Mouse (Mus musculus) mature B cell (primary cell): ENCODE data around the gene Frem1.

ENCODE experiments used
- in situ Hi-C: fragments of 300-500 bp; cut with MboI; formaldehyde crosslinking; loops from 2 replicates; pipeline ENCODE4 v1.14.3; 2019

Frem1 gene

GRCm38 (mm10) chr4:83051634-83052577 lies at the start of gene Frem1:
Gene Frem1 (minus strand): TSS chr4:83052339.
- in situ Hi-C loops, result no loop called here

GRCm38 (mm10) chr4:83099025-83099424 lies 46.9 kb upstream of the Frem1 start:
- in situ Hi-C loops, result no loop called here

GRCm38 (mm10) chr4:83093941-83094340 lies 41.8 kb upstream of the Frem1 start:
- in situ Hi-C loops, result no loop called here

GRCm38 (mm10) chr4:83090691-83091448 lies 38.7 kb upstream of the Frem1 start:
- in situ Hi-C loops, result no loop called here

DNA sequence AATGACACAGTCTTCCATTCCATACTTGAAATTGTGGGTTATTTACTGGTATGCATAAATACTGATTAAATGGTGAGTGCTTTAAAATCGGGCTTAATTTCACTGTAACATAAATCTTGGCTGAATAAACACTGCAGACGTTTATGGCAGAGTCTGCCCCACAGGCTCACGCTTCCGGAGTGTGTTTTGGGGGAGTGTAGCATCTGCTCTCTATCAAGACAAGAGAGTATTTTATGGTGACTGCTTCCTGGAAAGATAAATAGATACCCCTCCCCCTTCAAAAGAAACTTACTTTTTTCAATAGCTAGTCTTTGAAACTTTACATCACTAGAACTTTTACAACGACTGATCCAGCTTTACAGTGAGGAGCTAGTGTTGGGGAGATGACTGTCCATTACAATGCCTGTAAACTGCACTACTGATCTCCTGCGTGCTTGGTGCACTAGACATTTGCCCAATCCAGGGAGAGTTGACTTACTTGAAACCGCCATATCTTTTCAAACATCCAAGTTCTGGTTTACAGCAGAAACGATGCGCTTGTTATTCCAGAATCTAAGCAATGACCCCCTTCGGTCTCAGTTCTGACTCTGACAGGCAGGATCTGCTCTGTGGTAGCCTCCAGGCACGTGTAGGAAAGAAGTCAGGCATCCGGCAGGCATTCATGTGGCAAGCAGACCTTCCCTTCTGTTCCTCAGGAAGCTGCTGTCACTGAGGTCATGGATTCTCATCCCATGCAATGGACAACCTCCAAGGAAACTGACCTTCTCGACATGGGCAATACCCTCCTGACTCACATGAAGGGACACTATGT lies 28.4 kb upstream of the Frem1 start:
- in situ Hi-C loops, result no loop called here

- in situ Hi-C loops, result no loop called here
Observed at GRCm38 (mm10) chr4:83064191-83064590, 12.1 kb upstream of the Frem1 start.

- in situ Hi-C loops, result no loop called here
Observed at GRCm38 (mm10) chr4:83061564-83061963, 9.4 kb upstream of the Frem1 start.

GRCm38 (mm10) chr4:83058617-83059016 lies 6.5 kb upstream of the Frem1 start:
- in situ Hi-C loops, result no loop called here

- in situ Hi-C loops, result no loop called here
Observed at GRCm38 (mm10) chr4:83058182-83058581, 6.0 kb upstream of the Frem1 start.

DNA sequence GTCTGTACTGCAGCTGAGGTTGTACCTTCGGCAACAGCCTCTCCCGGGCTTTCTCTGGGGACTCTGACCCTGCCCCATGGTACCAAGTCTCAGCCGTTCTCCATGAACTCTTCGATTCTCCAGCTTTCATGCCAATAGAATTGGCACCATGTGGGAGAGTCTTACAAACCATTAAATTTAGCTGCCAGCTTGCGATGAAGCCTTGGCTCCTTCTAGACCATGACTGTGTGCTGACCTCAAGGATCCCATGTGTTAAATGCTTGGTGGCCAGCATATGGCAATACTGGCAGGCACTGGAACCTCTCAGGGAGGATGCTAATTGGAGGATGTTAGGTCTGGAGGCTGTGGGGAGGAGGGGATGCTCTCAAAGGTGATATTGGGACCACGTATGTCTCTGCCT lies 4.4 kb upstream of the Frem1 start:
- in situ Hi-C loops, result no loop called here

GRCm38 (mm10) chr4:83055444-83055843 lies 3.3 kb upstream of the Frem1 start:
- in situ Hi-C loops, result no loop called here

DNA sequence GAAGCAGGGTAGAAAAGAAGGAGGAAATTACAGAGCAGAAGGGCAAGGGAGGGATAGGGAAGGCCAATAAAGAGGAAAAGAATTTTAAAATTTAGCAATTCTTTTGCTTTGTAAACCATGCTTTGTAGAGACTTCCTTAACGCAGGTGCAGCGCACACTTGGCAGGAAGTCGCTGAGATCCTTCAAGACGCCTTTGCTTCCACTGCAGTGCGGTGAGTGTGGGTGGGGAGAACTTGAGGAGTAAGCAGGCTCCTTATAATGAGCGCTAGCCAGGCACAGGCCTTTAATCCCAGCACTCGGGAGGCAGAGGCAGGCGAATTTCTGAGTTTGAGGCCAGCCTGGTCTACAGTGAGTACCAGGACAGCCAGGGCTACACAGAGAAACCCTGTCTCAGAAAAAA lies 1.1 kb upstream of the Frem1 start:
- in situ Hi-C loops, result no loop called here

GRCm38 (mm10) chr4:83051176-83051575 lies 963 bp downstream of the Frem1 start:
- in situ Hi-C loops, result no loop called here

DNA sequence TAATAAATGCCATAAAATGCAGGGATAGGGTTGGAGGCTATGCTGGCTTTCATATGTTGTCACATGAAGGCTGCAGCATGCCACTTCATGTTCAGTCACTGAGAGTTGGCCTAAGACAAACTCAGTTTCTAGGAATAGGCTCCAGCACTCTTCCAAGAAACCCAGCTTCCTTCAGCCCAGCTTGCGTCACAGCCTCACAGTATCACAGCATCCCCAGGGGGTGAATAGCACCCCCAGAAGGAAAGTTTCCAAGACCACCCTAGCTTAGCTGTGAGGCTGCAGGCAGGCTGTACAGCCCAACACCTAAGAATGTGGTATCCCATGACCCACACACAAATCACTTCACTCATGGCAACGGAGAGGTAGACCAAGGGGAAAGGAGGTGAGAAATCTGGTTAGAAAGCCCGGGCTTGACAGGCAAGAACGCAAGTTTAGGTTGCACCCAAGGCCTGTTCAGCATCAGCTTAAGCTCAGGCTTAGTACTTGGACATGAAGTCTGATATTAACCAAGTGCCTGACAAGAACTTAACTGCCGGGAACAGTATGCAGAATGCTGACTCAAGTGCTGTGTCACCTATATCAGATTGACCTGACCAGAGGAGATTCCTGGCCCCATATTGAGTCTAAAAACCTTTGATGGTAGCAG lies 1.9 kb downstream of the Frem1 start:
- in situ Hi-C loops, result no loop called here

- in situ Hi-C loops, result no loop called here
Observed at GRCm38 (mm10) chr4:83049288-83049687, 2.9 kb downstream of the Frem1 start.

GRCm38 (mm10) chr4:83048561-83048960 lies 3.6 kb downstream of the Frem1 start:
- in situ Hi-C loops, result no loop called here

GRCm38 (mm10) chr4:83046806-83047205 lies 5.3 kb downstream of the Frem1 start:
- in situ Hi-C loops, result no loop called here

- in situ Hi-C loops, result no loop called here
Observed at GRCm38 (mm10) chr4:83046069-83046468, 6.1 kb downstream of the Frem1 start.

- in situ Hi-C loops, result no loop called here
Observed at GRCm38 (mm10) chr4:83045266-83045665, 6.9 kb downstream of the Frem1 start.

DNA sequence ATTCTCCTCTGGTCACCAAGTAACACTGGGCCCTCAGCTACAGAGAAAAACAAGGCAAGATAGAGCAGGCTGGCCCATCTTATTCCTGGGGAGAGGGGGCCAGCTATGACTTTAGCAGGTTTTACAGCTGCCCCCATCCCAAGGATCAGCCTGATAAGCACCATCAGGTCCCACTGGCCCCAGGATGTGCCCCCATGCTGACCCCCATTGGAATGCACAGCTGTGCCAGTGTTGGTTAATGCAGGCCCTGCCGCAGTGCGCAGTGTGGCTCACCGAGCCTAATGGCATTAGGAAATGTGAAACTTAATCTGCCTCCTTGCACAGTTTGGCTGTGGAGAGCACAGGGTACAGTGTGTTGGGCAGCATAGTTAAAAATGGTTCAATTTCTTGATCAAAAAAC lies 11.4 kb downstream of the Frem1 start:
- in situ Hi-C loops, result no loop called here

GRCm38 (mm10) chr4:83032780-83033179 lies 19.4 kb downstream of the Frem1 start:
- in situ Hi-C loops, result no loop called here

DNA sequence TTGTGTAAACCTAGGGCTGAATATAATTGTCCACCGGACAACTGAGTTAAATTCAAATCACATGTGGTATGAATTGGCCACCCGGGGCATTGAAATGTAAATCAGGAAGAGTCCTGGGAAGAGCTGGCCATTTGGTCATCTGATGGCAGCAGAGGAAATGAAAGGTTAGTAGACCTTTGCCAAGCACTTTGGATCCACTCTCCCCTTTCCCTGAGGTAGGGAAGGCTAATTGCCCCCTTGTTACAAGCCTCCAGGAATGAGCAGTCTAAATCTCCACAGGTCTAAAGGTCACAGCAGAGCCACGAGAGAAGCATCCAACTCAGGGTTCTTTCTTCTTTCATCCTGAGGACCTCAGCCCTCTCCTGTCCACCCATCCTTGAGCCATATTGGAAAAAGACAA lies 20.5 kb downstream of the Frem1 start:
- in situ Hi-C loops, result no loop called here
